Mouse (Mus musculus) midbrain, embryonic 12.5 days (tissue): ENCODE results near the gene Cpne5. TPM values are rescaled to one million over a fixed set of nuclear protein-coding genes. Genes with fewer than 3 reads are reported as not detected.
"Not testable (repeated sequence)": the region's sequence is repeated elsewhere in the genome, so short reads cannot be mapped to it uniquely, and the experiment has no call there.

Experiments
- ATAC-seq: fragments of 200-750 bp; cut with Nextera tagmentation; 2 replicates; pipeline ENCODE4 v1.8.0; 2017; ENCODE audit warnings: low read depth, moderate TSS enrichment, moderate library complexity; ENCODE audit not compliant: low FRiP score
- H3K27ac ChIP-seq: fragments of 300-500 bp; sonication (generic); replicated peaks from 2 replicates; pipeline ENCODE4 v1.5.1; 2016; ENCODE audit warnings: mild to moderate bottlenecking
- H3K27me3 ChIP-seq: fragments of 300-500 bp; sonication (generic); 2 replicates; pipeline ENCODE4 v1.6.1; 2016; ENCODE audit warnings: mild to moderate bottlenecking
- H3K36me3 ChIP-seq: fragments of 300-500 bp; sonication (generic); 2 replicates; pipeline ENCODE4 v1.6.1; 2016
- H3K4me1 ChIP-seq: fragments of 300-500 bp; sonication (generic); 2 replicates; pipeline ENCODE4 v1.6.1; 2016
- H3K4me2 ChIP-seq: fragments of 300-500 bp; sonication (generic); replicated peaks from 2 replicates; pipeline ENCODE4 v1.6.1; 2016; ENCODE audit warnings: mild to moderate bottlenecking, moderate library complexity
- H3K4me3 ChIP-seq: fragments of 300-500 bp; sonication (generic); 2 replicates; pipeline ENCODE4 v1.5.1; 2016; ENCODE audit warnings: mild to moderate bottlenecking
- H3K9ac ChIP-seq: fragments of 300-500 bp; sonication (generic); replicated peaks from 2 replicates; pipeline ENCODE4 v1.6.1; 2016; ENCODE audit warnings: mild to moderate bottlenecking, moderate library complexity
- H3K9me3 ChIP-seq: fragments of 300-500 bp; sonication (generic); 2 replicates; pipeline ENCODE4 v1.6.1; 2016; ENCODE audit warnings: mild to moderate bottlenecking
- WGBS: fragments of 180-500 bp; shearing (Covaris S2); methylation state at CpG from one replicate; pipeline ENCODE4 v1.1.7; 2016; 5-methylcytosine and 5-hydroxymethylcytosine counted together
- polyA plus RNA-seq: library from polyadenylated mRNA; unstranded; fragments of >200 nt; fragmentation: Nextera tagmentation; extraction: Ambion mirVana; gene quantifications from 2 replicates; pipeline ENCODE4 v1.2.1, GENCODE M21; 2016

The Cpne5 gene
- polyA plus RNA-seq, 1 experiment from 2014 or later = 12.6 TPM

DNA sequence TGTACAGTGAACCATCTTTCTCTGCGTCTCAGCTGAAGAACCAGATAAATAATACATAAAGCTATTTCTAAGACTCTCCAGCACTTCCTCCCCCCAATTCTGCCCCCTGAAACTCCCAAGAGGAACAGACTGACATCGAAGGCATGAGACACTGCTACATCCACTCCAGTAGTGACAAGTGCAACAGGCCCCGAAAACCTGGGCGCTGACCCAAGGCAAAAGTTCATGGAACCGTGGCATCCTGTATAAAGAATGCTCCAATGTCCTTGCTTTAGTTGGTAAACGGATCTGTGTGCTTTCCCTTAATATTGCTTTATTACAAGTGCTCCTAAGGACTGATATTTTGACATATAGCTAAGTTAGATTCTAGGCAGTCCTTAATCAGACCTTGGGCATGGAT is 16.8 kb upstream of the Cpne5 start:
- not testable (repeated sequence) for H3K9ac ChIP-seq, H3K9me3 ChIP-seq, H3K4me3 ChIP-seq, H3K27ac ChIP-seq, H3K4me2 ChIP-seq, ATAC-seq, H3K4me1 ChIP-seq, H3K27me3 ChIP-seq
- WGBS = 96% methylated on average over 6 of the region's 6 CpGs
- peaks cover 89% of the 10 kb centered on the region for H3K36me3 ChIP-seq

DNA sequence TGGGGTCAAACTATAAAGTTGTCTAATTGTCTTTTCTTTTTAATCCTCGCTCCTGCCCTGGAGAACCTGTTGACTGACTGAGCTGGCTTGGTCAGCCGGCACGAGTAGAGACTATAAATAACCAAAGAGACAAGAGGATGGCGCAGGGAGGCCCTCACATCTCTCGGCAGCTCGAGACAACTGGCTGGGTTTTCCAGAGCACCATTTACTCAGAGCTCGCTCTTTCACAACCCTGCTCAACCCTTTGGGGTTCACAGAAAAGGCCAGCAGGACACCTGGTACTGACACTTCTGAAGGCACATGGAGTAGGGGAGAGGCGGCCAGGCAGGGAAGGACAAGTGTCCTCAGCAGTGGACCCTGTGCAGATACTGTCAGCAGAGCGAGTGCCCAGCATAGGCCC is 15.7 kb upstream of the Cpne5 start:
- H3K27ac ChIP-seq = no peak overlapping the region
- no peaks in the 10 kb centered on the region for H3K27me3 ChIP-seq
- peaks cover 93% of the 10 kb centered on the region for H3K36me3 ChIP-seq
- H3K9ac ChIP-seq = no peak overlapping the region
- no peak for ATAC-seq
- H3K4me1 ChIP-seq = peaks cover 4% of the 10 kb centered on the region; the same call in 1 of the 2 replicates
- 90% methylated on average over 9 of the region's 9 CpGs for WGBS
- H3K4me2 ChIP-seq = no peak overlapping the region
- H3K4me3 ChIP-seq = no peak overlapping the region
- H3K9me3 ChIP-seq = no peaks in the 10 kb centered on the region

DNA sequence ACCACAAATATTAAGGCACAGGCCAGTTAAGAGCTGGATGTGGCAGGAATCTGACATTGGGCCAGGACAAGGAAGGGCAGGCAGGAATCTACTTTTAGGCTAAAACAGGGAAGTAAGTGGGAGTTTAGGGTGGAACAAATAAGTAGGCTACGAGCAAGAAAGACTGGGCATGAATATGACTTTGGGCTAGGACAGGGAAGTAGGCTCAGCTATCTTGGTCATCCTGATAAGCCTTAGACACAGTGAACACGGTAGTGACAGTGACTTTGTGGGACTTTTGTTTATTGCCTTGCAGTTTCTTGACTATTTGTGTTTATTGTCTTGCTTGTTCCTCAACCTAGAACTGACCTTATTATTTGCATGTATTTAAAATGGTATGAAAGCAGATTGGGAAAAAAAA is 15.3 kb upstream of the Cpne5 start:
- no peaks in the 10 kb centered on the region for H3K27me3 ChIP-seq
- H3K4me3 ChIP-seq = no peak overlapping the region
- 94% methylated on average over 2 of the region's 2 CpGs for WGBS
- H3K27ac ChIP-seq = no peak overlapping the region
- no peak for ATAC-seq
- no peak overlapping the region for H3K9ac ChIP-seq
- peaks cover 4% of the 10 kb centered on the region; the same call in 1 of the 2 replicates for H3K4me1 ChIP-seq
- no peak overlapping the region for H3K4me2 ChIP-seq
- H3K9me3 ChIP-seq = no peaks in the 10 kb centered on the region
- H3K36me3 ChIP-seq = peaks cover 92% of the 10 kb centered on the region

DNA sequence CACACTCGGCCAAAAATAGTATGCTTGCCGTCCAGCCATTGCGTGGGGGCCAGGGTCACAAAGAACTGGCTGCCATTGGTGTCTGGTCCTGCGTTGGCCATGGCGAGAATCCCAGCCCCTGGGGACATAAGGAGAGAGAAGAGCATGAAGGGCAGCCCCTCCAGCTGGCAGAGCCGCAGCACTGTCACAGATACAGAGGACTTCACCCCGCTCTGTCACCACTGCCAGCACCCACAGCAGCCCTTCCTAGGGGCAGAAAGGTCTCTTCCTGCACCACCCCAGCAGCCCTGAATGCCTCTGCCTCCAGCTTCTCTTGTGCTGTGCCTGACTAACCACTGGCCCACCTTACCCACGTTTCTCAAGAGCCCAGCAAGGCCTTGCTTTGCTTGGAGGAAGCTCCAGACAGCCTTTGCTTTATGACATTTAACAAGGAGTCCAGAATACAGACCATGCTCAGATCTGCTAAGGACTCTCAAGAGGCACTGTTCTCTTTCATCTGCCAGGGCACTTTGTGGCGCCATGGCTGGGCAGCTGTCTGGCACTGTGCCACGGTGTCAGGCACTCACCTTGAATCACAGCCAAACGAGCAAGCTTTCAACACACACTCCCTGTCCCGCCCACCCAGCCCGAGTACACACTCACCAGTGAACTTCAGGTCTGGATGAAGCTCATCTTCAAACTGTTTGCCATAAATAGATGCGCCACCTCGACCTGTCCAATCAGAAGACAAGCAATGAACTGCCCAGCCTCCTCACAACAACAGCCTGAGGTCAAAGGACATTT is 13.8 kb upstream of the Cpne5 start:
- Histone ChIP-seq H3K27me3 (no peaks in the 10 kb centered on the region), H3K9me3 (no peaks in the 10 kb centered on the region), H3K36me3 (peaks cover 78% of the 10 kb centered on the region), H3K9ac (no peak overlapping the region), H3K4me3 (no peak overlapping the region), H3K4me2 (no peak overlapping the region), H3K4me1 (peaks cover 4% of the 10 kb centered on the region; the same call in 1 of the 2 replicates), H3K27ac (no peak overlapping the region)
- ATAC-seq = no peak
- WGBS = 91% methylated on average over 15 of the region's 15 CpGs

DNA sequence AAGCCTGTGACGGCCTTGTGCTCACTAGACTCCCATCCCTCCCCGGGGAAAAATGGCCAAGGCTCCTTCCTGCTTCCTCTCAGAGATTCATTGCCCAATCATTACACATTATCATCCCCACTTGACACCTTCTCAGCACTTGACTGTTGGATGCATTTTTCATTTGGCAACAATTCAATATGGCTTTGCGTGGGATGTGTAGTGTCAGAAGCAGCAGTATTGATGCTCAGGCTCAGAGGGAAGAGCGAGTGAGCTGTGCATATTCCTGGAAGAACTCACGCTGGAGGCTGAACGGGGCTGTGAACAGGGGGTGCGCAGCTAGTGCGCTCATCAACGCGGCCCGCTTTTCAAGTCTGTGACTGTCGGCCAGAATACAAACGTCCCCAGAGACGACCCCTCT is 13.0 kb upstream of the Cpne5 start:
- not testable (repeated sequence) for ATAC-seq, H3K4me1 ChIP-seq, H3K27me3 ChIP-seq, H3K9ac ChIP-seq, H3K27ac ChIP-seq, H3K4me3 ChIP-seq, H3K4me2 ChIP-seq, H3K9me3 ChIP-seq
- H3K36me3 ChIP-seq = peaks cover 70% of the 10 kb centered on the region
- WGBS = 93% methylated on average over 14 of the region's 14 CpGs

DNA sequence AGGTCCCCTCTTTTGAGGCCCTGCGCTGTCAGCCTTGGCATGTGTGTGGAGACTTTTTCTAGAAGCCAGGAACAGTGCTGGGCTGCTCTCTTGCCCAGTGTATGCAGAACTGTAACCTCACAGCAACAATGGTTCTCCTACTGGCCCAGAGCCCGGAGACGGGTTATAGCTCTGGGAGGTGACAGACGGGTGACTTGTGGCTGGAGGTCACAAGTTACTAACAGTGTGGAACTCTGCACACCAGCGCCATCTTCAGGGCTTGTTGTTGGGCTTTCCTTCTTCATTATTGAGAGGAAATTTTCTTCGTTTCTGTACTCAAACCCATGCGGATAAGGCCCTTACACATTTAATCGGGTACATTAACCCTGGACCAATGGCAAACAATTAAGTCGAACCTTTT is 11.5 kb upstream of the Cpne5 start:
- Histone ChIP-seq H3K27ac (no peak overlapping the region), H3K4me2 (no peak overlapping the region), H3K9me3 (no peaks in the 10 kb centered on the region), H3K36me3 (peaks cover 55% of the 10 kb centered on the region), H3K27me3 (no peaks in the 10 kb centered on the region), H3K4me1 (peaks cover 24% of the 10 kb centered on the region), H3K4me3 (no peak overlapping the region), H3K9ac (no peak overlapping the region)
- no peak for ATAC-seq
- 68% methylated on average over 9 of the region's 9 CpGs for WGBS

DNA sequence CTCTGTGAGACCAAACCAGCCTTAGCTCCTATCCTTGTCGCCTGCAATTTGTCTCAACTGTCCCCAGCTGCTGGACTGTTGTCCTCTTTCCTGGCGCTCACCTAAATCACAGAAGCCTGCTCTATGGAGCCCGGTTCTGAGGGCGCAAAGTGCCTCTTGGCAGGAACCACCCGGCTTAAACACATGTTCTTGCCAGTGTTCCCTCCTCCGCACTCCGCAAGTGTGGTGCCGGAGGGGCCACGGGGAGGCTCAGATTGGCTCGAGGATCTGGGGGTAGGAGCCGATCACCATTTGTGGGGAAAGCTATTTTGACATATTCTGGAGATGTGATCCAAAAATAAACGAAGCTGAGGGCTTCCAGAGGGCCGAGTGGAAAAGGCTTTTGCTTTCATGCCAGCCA is 9.9 kb upstream of the Cpne5 start:
- Histone ChIP-seq H3K9ac (no peak overlapping the region), H3K27ac (no peak overlapping the region), H3K27me3 (no peaks in the 10 kb centered on the region), H3K4me3 (no peak overlapping the region), H3K9me3 (no peaks in the 10 kb centered on the region), H3K4me2 (no peak overlapping the region), H3K4me1 (peaks cover 35% of the 10 kb centered on the region), H3K36me3 (peaks cover 43% of the 10 kb centered on the region)
- 88% methylated on average over 13 of the region's 13 CpGs for WGBS
- no peak for ATAC-seq

DNA sequence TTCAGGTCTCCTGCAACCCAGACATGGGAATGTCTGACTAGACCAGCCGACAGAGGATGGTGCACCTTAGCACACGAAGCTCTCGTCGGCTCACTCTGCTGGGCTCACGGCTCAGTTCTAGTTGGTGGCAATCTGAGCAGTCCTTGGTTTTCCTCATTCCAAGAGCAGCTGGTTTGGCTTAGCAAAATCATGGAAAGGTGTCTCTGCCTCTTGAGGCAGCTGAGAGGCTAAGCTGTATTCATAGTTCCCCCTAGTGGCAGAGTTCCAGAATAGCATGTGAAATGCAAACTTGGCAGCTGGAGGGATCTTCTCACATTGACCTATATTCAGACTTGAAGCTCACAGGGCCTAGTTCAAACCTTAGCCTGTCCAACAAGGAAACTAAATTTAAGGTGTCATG is 8.6 kb upstream of the Cpne5 start:
- H3K27ac ChIP-seq = 0 out of 2 replicates have a peak overlapping the region, but pooled peaks have one; percentile 46
- no peak overlapping the region for H3K4me3 ChIP-seq
- H3K36me3 ChIP-seq = peaks cover 30% of the 10 kb centered on the region
- H3K9ac ChIP-seq = no peak overlapping the region
- 0 out of 2 replicates have a peak, but pooled peaks have one; percentile 34 for ATAC-seq
- H3K9me3 ChIP-seq = no peaks in the 10 kb centered on the region
- whole genome bisulfite sequencing = 24% methylated on average over 5 of the region's 5 CpGs
- peaks cover 9% of the 10 kb centered on the region for H3K27me3 ChIP-seq
- H3K4me1 ChIP-seq = peaks cover 36% of the 10 kb centered on the region
- H3K4me2 ChIP-seq = no peak overlapping the region

DNA sequence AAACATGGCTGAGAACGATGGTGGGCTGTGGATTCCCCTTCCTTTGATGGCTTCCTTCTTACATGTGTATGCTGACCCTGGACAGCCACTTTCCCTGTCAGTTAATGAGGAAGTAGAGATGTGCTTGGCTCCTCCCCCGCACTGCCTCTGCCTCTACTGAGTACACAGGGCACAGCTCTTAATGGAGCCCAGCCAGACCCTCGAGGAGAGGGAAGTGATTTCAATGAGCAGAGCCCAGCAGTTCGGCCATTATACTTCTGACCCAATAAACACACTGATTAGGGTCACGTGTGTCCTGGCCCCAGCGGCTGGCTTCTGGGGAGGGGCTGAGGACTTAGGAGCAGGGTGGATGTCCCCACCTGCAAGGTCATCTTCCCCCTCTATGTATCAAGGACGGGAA is 7.8 kb upstream of the Cpne5 start:
- H3K27ac ChIP-seq = peak overlapping the region; percentile 71
- H3K36me3 ChIP-seq = peaks cover 21% of the 10 kb centered on the region
- 29% methylated on average over 7 of the region's 7 CpGs for WGBS
- peaks cover 36% of the 10 kb centered on the region for H3K4me1 ChIP-seq
- ATAC-seq = peak; percentile 30; the same call in 1 of the 2 replicates
- H3K4me2 ChIP-seq = no peak overlapping the region
- no peak overlapping the region for H3K9ac ChIP-seq
- H3K4me3 ChIP-seq = no peak overlapping the region
- H3K27me3 ChIP-seq = peaks cover 9% of the 10 kb centered on the region
- no peaks in the 10 kb centered on the region for H3K9me3 ChIP-seq

DNA sequence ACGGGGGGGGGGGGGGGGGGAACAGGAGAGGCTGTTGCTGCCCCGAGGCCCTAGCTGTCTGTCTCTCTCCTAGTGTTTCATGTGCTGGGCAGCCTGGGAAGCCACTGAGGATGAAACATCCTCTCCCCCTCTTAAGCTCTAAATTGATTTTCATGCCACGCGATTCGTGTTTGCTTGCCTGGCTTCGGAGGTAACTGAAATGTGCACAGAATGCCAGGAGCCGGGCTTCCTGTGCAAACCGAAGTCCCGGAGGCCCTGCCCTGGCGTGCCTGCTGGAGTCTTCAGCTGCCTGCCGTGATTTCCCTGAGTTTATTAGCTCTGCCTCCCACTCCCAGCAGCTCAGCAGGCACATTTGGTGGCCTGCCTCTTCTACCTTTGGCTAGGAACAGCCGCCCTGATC is 6.9 kb upstream of the Cpne5 start:
- no peak for ATAC-seq
- Histone ChIP-seq H3K9me3 (no peaks in the 10 kb centered on the region), H3K36me3 (peaks cover 13% of the 10 kb centered on the region), H3K9ac (0 out of 2 replicates have a peak overlapping the region, but pooled peaks have one; percentile 0), H3K27ac (peak overlapping the region; percentile 71), H3K4me2 (peak overlapping the region; percentile 1; the same call in 1 of the 2 replicates), H3K4me3 (no peak overlapping the region), H3K4me1 (peaks cover 36% of the 10 kb centered on the region), H3K27me3 (peaks cover 16% of the 10 kb centered on the region)
- WGBS = 18% methylated on average over 10 of the region's 12 CpGs

DNA sequence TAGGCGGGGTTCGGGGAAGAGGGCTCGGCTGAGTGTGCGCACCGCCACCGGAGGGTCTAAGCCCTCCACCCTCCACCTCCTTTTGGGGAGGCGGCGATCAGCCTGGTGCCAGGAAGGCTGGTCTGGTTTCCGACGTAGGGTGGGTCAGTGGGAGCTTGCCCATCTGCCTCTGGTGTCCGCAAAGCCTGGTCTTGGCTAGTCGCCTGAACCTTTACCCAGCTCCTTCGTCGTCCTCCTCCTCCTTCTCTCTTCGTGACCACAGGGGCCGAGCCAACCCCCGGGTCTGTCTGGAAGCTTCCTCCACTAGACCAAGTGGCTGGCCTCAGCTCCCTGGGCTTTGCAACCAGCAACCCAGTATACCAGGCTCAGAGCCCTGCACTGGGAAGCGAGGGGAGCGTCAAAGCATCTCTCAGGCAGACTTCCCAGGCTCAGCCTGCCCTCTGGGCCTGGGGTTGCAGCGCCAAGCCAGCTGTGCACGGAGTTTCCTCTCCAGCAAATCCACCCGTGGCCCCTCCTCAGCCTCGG is 516 bp upstream of the Cpne5 start:
- ATAC-seq = 0 out of 2 replicates have a peak, but pooled peaks have one; percentile 23
- Histone ChIP-seq H3K27me3 (peaks cover 63% of the 10 kb centered on the region), H3K4me3 (peak overlapping the region; percentile 62), H3K4me1 (peaks cover 32% of the 10 kb centered on the region), H3K9ac (peak overlapping the region; percentile 55), H3K36me3 (no peaks in the 10 kb centered on the region), H3K4me2 (peak overlapping the region; percentile 100), H3K9me3 (no peaks in the 10 kb centered on the region), H3K27ac (peak overlapping the region; percentile 20; the same call in 1 of the 2 replicates)
- WGBS = 4% methylated on average over 18 of the region's 23 CpGs

DNA sequence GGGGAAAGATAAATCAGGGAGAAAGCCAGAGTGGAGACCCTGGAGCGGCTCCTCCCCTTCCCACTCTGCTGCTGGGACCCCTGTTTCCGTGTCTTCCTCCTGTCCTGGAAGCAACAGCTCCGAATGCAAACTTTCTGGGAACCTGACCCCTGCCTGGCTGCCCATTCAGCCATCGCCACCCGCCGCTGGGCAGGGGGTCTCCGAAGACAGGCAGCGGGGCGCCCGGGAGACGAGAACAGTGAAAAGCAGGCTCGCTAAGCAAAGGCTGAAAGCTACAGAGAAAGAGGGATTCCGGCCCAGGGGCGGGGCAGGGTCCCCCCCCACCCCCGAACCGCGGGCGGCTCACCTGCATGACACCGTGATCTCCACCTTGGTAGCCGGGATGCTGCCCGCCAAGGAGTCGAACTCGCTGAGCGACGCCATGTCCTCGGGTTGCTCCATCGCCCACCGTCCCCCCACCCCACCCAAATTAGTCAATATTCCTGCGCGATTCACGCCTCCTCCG is 648 bp downstream of the Cpne5 start:
- Histone ChIP-seq H3K9ac (peak overlapping the region; percentile 55), H3K27ac (no peak overlapping the region), H3K9me3 (no peaks in the 10 kb centered on the region), H3K4me3 (peak overlapping the region; percentile 62), H3K4me2 (peak overlapping the region; percentile 100), H3K27me3 (peaks cover 61% of the 10 kb centered on the region), H3K36me3 (no peaks in the 10 kb centered on the region), H3K4me1 (peaks cover 28% of the 10 kb centered on the region)
- WGBS = under 1% methylated on average over 32 of the region's 32 CpGs
- ATAC-seq = no peak
